Mouse (Mus musculus): ENCODE measurements around the gene Ipcef1. TPM values are rescaled to one million over a fixed set of nuclear protein-coding genes. Genes with fewer than 3 reads are reported as not detected.
"Not testable (repeated sequence)": the region's sequence is repeated elsewhere in the genome, so short reads cannot be mapped to it uniquely, and the experiment has no call there.

Ipcef1 gene
- total RNA-seq, 2 experiments from 2014 or later = 25.9 to 26.0 TPM

- no peak for DNase-seq
- intact Hi-C loops (cut with DNase I) = no loop called here
Measured at GRCm38 (mm10) chr10:6896659-6897303, 155.5 kb downstream of the Ipcef1 start.

DNA sequence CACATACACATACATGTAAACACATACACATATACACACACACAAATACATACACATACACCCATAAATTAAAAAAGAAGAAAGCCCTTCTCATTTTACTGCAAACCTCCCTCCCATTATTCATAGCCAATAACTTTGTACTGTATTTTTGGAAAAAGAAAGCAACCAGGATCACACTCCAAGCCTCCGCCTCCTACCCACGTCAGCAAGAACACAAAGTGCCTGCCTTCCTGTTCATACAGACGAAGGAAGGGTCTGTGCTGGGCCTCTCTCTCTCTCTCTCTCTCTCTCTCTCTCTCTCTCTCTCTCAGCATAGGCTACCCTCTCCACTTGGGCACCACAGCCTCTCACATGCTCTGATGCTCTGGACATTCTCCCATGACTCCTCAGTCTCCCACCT, 156.5 kb downstream of the Ipcef1 start:
- intact Hi-C loops (cut with DNase I) = no loop called here
- DNase-seq = no peak

DNA sequence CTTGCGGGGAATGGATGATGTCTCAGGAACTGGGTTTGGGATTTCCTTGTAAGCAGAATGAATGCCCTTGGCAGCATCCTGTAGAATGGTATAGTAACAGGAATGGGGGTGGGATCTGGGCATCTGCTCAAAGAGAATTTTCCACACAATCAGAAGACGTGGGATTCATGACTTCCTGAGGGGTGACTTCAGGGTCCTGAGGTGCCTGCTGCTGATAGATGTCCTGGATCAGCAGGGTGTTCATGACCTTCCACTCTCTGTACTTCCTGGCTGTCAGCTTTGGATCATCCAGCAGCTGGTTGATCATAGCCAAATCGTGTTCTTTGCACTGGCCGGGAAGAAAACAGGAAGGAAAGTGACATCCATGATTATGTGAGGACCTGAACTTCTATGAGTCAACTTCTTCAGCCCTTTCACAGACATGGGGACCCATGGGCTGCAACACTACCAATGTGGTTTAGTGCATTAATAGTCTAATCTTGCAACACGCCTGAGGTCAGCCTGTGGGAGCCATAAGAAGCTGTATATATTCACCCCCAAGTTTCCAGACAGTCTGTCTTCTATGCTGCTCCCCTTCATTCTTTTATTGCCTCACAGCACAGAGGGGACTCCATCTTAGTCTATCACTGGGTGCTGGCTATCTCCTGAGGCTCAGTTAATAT, 161.8 kb downstream of the Ipcef1 start:
- no peak for DNase-seq
- intact Hi-C loops (cut with DNase I) = no loop called here

DNA sequence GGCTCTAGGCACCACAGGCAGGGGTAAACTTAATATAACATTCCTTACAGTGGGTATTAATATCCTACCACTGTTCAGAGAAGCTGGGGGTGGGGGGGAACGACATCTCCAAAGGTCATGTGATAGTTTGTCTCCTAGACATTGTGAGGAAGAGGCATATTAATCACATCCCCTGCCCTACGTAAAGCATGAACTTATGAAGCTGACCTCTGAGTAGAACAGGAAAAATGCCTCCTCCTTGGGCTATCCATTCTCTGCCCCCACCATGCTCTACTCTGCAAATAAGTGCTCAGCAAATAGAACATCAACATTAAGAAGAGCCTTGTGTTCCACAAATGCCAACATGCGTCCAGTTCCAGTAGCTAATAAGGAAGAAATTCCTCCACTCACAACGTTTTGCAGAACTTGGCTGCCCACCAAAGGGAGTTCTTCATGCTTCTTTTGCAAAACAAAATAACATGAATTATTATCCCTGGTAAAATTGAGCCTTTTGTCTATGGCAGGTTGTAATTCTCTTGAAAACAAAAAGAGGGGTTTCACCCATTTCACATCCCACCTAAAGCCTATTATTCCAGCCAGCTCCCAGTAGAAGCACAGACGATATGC, 162.5 kb downstream of the Ipcef1 start:
- no peak for DNase-seq
- intact Hi-C loops (cut with DNase I) = loop anchor here (5.0 to 10.0 kb wide), 2 partner anchors 125 to 183 kb away; no protein-coding TSS in a partner anchor

GRCm38 (mm10) chr10:6885460-6885859, 166.8 kb downstream of the Ipcef1 start:
- intact Hi-C loops (cut with DNase I) = loop anchor here (5.0 to 10.0 kb wide), 2 partner anchors 129 to 187 kb away; no protein-coding TSS in a partner anchor
- DNase-seq = no peak

DNA sequence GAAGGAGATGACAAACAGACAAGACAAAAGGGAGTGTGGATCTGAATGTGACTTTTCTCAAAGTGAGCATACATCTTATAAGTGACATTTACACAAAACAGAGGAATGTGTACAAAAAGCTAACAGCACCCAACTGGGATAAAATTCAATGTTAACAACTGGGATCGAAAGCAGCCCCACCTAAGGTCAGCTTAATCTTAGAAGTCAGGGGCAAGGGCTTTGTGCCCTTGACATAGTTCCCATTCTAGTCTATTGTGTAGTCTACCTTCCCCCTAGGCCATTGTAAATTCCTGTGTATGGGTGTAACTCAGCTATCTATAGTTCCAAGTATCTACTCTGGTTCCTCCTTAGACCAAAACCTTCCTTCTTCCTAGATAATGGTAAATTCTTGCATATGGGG, 170.2 kb downstream of the Ipcef1 start:
- DNase-seq = not testable (repeated sequence)
- intact Hi-C loops (cut with DNase I) = loop anchor here (10.0 kb wide), 1 partner anchor 133 kb away; no protein-coding TSS in a partner anchor

GRCm38 (mm10) chr10:6878276-6878881, 173.9 kb downstream of the Ipcef1 start:
- no peak for DNase-seq
- intact Hi-C loops (cut with DNase I) = no loop called here

- intact Hi-C loops (cut with DNase I) = no loop called here
- DNase-seq = no peak
Measured at GRCm38 (mm10) chr10:6873917-6874316, 178.4 kb downstream of the Ipcef1 start.

- intact Hi-C loops (cut with DNase I) = no loop called here
- DNase-seq = no peak
Measured at GRCm38 (mm10) chr10:6871418-6872072, 180.7 kb downstream of the Ipcef1 start.

GRCm38 (mm10) chr10:6855812-6856211, 196.5 kb downstream of the Ipcef1 start:
- DNase-seq = no peak
- intact Hi-C loops (cut with DNase I) = no loop called here

DNA sequence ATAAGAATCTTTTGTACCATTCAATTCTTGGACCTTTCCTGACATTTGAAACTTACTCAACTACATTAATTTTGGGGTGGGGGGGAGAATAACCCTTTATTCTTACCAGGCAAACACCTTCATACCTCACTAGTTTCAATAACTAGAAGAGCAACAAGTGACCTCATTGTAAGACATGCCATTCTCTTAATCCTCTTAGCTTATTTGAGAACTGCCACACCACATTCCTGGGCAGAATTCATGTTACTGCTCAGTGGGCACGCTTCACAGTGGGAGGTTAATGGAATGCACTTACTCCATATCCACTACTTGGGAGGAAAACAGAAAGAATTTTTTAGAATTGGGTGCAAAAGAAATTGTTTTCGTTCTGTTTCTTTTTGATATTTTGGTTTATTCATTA, 203.4 kb downstream of the Ipcef1 start:
- no peak for DNase-seq
- intact Hi-C loops (cut with DNase I) = no loop called here

DNA sequence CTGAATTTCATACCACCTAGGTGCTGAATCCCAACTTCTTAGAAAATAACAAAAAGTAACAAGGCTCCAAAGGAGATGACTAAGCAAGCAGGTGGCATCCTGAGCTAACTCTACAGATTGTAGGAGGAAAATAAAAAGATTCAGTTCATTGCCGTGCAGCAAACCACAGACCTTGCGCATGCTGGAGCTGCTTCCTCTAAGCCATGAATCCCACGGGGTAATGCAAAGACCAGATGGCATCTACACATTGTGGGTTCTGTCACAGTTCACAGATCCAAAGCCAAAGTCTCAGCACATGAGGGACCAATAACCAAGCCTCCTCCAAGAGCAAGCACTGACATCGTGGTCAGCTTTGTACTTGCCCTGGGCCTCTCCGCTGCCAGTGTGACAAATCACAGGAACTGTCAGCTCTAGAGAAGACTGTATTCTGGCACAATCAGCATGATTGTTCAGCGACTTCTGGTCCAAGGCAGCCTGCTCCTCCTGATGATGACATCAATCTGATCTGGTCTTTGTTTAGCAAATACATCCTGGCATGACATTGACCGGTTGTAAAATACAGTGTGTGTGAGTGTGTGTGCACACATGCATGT, 204.0 kb downstream of the Ipcef1 start:
- intact Hi-C loops (cut with DNase I) = no loop called here
- DNase-seq = peak; percentile 17

- intact Hi-C loops (cut with DNase I) = no loop called here
- DNase-seq = peak; percentile 5
Measured at GRCm38 (mm10) chr10:6846283-6846682, 206.0 kb downstream of the Ipcef1 start.

GRCm38 (mm10) chr10:6842225-6842624, 210.1 kb downstream of the Ipcef1 start:
- no peak for DNase-seq
- intact Hi-C loops (cut with DNase I) = no loop called here

Other genes with a start within 250 kb of the Ipcef1 start
- gene Cnksr3, start 159.8 kb upstream of the Ipcef1 start, total RNA-seq (2021) = 1 to 10 TPM; 4.0 to 4.7 TPM

Measured in left cerebral cortex, postnatal 4 days (tissue).